Mouse (Mus musculus) stomach, postnatal 0 days (tissue): ENCODE results near the gene Gm10447.

Experiments
- CTCF ChIP-seq: IDR thresholded peaks from 2 replicates; pipeline ENCODE4 v1.5.1; 2016; ENCODE audit warnings: antibody characterized with exemption, low read depth, mild to moderate bottlenecking, moderate library complexity
- EP300 ChIP-seq: optimal IDR thresholded peaks from 2 replicates; pipeline ENCODE3; 2016; ENCODE audit warnings: antibody characterized with exemption

GRCm38 (mm10) chr11:53436338-53436737 lies 20.6 kb downstream of the Gm10447 start:
- TF ChIP-seq CTCF, result no peak
- TF ChIP-seq EP300, result no peak
